Mouse (Mus musculus) lung, adult 2 months (tissue): ENCODE data around the gene Ntmt1.

Source experiments
- CTCF ChIP-seq: fragments of 200-500 bp; IDR thresholded peaks from 2 replicates; pipeline ENCODE4 v1.5.1; 2011; ENCODE audit warnings: mild to moderate bottlenecking, low read length, control low read depth; ENCODE audit not compliant: insufficient read depth
- POLR2A ChIP-seq: fragments of 200-500 bp; IDR thresholded peaks from 2 replicates; pipeline ENCODE4 v1.6.1; 2011; ENCODE audit warnings: low read depth, mild to moderate bottlenecking, control low read depth, low read length, borderline replicate concordance; ENCODE audit errors: extremely low read depth

DNA sequence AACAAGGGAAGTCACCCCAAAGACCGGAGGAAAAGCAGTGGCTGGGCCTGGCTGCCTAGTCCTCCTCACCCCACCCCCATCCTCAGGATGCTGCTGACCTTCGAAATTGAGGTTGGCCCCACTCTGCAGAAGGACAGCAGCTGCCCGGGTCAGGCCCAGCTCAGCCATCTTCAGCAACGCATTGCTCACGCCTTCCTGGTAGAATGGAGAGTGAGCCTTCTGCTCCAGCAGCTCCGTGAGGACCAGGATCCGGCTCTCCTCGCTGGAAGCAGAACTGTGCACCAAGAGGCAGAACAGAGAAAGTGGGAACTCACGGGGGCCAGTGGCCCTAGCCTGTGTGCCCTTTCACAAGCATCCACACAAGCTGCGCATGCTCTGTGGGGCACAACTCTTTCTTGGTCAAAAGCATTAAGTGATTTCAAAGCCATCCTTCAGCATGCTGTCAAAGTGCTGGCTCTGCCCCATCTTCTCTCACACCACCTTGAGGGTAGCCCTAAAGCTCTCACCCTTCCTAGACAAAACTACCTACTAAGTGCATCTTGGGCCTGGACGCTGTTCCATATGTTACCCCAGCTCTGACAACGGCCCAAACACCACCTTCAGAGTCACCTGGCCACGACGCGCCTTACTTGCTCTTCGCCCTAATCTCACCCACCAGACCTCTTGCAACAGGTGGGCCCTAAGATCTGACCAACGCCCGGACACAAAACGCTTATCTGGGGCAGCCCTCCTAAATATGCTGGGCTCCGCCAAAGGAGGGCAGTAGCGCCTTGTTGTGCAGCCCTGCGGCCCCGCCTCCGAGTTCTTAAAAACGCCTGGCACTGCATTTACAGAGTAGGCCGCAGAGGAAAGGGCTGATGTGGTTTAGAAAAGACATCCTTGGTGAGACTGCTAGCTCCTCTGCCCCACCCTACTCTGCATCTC lies 19.5 kb downstream of the Ntmt1 start:
- no peak for TF ChIP-seq CTCF
- no peak for TF ChIP-seq POLR2A
